Mouse (Mus musculus): ENCODE measurements around the gene Ifnar1.
"Not testable (repeated sequence)": the region's sequence is repeated elsewhere in the genome, so short reads cannot be mapped to it uniquely, and the experiment has no call there.

Gene Ifnar1

DNA sequence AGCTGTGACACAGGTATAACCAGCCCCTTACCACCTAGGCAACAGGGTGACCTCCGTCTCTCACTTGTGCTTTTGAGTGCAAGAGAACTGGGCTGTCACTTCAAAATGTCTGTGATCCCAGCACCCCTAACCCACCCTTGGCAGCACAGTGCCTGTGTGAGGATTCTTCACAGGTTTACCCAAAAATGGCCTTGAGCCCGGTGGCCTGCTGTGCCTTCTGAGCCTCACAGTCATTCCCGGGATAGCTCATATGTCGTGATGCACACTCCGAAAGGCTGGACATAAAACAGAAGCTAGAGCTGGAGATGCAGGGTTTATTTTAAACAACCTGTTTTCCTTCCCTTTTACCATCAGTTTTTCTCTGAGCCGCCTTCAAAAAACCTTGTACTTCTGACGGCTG lies 19.7 kb downstream of the Ifnar1 start:
- no peak for DNase-seq (ENCODE audit: low read depth, low spot score)

DNA sequence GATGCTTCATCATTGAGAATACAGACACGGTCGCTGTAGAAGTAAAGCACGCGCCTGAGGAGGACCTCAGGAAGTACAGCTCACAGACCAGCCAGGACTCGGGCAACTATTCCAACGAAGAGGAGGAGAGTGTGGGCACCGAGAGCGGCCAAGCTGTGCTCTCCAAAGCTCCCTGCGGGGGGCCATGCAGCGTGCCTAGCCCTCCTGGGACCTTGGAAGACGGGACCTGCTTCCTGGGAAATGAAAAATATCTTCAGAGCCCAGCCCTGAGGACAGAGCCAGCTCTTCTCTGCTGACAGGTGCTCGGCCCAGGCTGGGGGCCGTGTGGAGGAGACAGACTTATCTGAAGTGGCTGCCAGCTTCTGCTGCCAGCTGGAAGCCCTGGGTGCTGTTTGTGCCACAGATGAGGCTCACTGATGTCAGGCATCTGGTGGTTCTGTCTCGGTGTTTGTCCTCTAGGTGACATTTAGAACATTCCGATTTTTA lies 20.1 kb downstream of the Ifnar1 start:
- DNase-seq (ENCODE audit: low read depth, low spot score) = no peak

DNA sequence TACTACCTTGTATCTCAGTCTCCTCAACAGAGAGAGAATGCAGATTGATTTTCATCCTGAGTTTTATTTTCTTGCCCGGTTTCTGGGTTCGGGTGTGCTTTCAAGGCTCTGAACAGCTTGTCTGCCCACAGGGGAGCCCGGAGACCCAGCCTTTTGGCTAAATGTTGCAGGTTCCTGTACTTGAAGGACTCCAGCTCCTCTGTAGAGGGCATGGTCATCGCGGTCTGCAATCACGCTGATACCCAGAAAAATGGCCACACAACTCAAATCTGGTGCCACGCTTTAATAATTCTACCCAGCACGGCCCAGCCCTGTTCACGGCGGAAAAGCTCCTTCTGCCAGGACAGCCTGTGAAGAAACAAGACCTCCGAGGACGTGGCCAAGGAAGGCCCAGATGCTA lies 21.4 kb downstream of the Ifnar1 start:
- DNase-seq (ENCODE audit: low read depth, low spot score) = no peak

DNA sequence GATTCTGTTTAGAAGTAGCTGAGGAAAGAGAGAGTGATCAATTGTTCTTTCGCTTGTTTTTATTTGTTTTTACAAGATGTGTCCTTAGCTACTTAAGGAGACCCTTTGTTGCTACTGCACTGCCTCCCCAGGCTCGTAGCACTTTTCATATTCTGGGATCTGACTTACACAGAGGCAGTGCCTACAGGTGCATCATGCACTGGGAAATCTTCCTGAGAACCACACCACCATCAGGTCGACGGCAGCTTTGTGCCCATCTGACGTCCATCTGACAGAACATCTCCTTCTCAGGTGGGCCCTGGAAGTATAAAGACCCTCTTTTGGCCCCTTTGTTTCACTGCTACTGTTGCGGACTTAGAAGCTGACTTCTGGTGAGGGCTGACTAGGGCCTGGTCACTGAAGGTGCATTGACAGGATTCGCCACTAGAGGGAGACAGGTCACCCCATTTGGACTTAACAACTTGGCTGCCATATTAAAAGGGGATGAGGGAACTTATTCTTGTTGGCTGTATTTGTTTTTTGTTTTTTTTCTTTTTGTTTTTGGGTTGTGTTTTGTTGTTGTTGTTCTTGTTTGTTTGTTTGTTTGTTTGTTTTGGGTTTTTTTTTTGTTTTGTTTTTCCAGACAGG lies 27.2 kb downstream of the Ifnar1 start:
- DNase-seq (ENCODE audit: low read depth, low spot score) = peak; percentile 61

DNA sequence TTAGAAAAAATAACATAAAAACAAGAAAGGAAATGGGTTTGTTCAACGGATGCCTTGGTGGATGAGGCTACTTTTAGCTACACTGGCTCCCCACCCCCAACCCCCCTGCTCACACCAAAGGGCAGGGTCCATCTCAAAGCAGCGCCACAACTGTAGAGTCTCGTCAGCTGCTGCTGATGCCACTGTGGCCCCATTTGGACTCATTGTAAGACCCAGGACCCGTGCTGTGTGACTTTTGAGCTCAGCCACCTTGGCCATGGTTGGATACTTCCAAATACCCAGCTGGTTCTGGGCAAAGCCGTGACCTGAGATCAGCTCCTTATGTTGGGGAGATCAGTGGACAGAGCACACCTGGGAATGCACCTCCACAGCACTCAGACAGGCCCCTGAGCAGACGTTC lies 28.1 kb downstream of the Ifnar1 start:
- no peak for DNase-seq (ENCODE audit: low read depth, low spot score)

DNA sequence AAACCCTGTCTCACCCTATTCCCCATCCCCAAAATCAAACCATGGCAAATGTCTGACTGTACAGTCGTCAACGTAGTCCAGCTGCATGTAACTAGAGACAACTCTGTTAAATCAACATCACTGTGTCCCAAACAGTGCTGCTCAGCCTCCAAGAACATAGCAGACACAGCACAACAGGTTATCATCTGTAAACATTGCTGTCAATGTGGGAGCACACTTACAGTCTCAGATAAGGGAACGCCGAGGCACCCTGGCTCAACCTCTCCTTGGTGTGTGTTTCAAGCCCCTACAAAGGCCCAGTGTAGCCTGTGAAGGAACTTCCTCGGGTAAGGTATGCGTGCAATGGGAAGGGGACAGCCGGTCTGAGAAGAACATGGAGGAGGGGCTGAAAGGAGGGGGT lies 32.0 kb downstream of the Ifnar1 start:
- DNase-seq (ENCODE audit: low read depth, low spot score) = no peak

DNA sequence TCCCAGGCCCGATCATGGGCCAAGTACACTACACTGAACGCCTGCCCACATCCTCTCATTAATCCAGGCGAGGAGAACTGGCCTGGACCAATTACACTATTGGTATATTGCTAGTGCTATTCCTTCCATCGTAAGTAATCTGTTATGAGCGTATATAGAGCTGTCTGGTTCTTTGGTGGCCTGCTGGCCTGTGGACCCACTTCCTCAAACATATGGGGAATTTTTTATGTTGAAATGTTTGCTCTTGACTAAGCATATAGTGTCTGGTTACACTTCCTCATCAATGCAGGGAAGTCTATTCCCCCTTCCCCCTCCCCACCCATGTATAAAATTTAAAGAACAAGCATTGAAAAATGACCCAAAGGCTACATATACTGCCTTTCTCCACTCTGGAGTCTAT lies 37.0 kb downstream of the Ifnar1 start:
- DNase-seq (ENCODE audit: low read depth, low spot score) = no peak

DNA sequence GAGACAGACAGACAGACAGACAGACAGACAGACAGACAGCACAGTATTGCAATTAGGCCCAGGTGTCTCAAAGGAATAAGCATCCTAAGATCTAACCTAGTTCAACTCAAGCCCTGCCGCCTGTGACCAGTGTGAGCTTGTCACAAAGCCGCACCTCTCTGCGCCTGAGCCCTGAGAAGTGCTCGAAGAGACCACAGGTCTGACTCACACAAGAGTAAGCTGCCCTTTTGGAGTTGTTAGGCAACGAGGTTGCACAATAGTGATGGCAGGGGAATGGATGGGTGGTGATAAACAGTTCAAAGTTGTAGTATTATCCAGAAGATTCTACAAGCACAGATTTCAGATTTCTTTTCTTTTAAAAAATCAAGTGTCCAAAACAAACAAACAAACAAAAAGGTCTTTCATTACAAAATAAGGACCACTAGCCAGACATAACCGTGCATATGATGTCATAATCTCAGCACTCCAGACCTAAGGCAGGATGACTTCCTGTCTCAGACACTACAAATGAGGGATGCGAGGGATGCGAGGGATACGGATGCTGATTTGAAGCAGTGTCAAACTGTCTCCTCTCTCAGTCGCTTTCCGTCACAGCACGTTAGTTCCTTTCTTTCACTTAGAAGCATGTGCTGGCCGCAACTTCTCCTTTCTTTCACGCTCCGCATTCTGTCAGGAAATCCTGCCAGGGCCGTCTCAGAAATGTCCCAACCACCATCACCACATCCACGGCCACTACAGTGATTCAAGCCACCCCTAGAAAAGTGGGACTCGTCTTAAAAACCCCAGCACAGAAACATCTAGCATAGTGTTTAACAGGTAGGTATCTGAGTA lies 37.7 kb downstream of the Ifnar1 start:
- DNase-seq (ENCODE audit: low read depth, low spot score) = no peak

DNA sequence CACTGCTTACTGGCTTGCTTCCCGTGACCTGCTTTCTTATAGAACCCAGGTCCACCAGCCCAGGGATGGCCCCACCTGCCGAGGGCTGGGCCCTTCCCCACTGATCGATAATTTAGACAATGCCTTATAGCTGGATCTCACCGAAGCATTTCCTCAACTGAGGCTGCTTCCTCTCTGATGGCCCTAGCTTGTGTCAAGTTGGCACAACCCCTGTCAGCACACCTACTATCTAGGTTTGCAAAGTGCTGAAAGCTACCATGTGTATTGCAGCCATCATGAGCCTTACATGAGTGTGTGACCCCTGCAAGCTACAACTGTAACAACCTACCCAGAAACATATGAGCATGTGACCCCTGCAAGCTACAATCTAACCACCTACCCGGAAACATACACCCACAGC lies 39.2 kb downstream of the Ifnar1 start:
- DNase-seq (ENCODE audit: low read depth, low spot score) = no peak

DNA sequence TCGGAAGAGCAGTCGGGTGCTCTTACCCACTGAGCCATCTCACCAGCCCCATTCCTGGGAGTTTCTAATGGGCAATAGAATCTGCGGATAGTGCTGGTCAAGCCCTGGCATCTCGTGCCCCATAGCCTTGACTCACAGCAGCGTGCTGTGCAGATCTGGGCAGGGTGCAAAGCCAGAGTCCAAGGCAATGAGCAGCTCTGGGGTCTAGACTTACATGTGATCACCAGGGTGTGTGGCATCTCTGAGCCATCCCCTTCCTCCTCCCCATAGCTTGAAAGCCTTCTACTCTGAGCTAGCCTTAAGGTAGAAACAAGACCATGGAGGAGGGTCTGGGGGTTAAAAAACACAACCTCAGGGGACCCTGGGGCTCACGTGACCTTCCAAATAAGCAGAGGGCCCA lies 41.2 kb downstream of the Ifnar1 start:
- DNase-seq (ENCODE audit: low read depth, low spot score) = no peak

DNA sequence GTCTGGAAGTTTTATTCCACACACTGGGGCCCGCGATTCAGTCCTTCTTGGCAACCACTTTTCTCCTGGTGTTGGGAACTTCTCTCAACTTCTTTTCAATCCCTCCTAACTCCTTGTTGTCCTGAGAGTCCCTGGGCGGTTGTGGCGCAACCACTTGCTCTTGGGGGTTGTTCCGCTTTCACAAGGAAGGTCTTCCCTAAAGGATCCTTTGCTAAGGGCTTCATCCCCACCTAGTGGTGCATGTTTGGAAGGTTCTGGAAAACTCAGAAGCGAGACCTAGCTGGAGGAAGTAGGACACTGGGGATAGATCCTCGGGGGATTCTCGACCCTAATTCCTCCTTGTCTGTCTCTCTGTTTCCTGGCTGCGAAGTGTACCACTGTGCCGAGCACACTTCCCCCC lies 42.0 kb downstream of the Ifnar1 start:
- no peak for DNase-seq (ENCODE audit: low read depth, low spot score)

DNA sequence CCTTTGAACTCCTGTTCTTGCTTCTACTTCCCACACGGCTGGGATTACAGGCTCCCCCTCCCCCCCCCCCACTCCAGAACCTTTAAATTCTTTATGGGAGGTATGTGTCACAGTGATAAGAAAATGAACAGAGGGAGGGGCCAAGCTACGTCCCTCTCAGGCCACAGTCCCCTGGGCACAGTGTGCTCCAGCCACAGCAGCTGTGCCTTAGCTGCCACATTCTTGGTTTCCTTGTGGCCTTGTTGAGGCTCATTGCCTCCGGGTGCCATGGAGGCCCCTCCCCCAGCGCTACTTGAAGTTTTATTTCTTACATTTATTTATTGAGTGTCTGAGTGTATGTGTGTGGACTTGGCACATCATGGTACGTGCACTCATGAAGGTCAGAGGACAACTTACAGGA lies 42.5 kb downstream of the Ifnar1 start:
- no peak for DNase-seq (ENCODE audit: low read depth, low spot score)

DNA sequence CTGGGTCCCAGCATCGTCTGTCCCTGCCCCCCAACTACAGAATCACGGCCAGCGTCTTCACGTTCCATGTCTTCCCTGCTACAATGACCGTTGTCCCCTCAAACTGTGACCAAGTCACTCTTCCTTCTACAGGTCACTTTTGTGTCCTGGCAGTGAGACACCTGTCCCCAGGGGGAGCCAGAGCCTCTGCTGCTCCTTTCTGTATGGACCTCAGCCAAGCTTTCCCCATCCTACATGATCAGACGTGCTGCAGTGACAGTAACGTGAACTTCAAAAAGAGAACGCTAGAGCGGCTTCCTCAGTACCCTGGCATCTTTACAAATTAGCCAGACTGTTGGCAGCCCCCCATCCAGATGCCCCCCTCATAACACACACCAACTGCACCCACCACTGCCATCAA lies 43.5 kb downstream of the Ifnar1 start:
- DNase-seq (ENCODE audit: low read depth, low spot score) = no peak

DNA sequence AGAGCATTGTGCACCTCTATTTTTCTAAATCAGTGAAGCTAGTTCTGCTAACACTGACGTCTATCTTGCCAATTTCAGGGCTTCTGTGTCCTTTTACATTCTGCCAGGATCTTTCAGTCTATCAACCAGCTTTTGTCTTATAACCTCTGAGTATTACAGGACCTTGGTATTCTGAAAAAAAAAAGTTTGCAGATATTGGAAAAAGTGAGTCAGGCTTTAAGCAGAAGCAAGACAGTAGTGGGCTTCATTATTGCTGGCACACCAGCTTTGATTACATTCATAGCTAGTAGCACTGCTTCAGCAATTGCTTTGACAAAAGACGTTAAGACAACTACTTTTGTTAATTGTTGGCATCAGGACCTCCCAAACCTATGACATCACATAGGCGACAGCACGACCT lies 45.8 kb downstream of the Ifnar1 start:
- not testable (repeated sequence) for DNase-seq (ENCODE audit: low read depth, low spot score)

DNA sequence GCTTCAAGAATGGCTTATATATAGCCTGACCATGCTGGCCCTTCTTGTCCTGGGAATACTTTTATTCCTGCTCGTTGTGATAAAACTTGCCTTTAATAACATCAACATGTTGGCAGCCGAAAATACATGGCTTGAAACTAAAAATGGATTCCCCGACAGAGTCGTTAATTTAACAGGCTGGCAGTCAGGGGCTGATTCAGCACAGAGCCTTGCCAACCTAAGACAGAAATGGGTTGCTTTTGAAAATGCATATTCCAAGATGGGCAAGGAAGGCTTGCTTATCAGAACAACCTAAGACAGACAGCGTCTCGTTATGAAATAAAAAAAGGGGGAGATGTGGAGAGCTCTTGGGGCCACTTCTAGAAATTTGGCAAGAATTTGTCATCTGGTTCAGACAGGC lies 46.8 kb downstream of the Ifnar1 start:
- DNase-seq (ENCODE audit: low read depth, low spot score) = no peak

DNA sequence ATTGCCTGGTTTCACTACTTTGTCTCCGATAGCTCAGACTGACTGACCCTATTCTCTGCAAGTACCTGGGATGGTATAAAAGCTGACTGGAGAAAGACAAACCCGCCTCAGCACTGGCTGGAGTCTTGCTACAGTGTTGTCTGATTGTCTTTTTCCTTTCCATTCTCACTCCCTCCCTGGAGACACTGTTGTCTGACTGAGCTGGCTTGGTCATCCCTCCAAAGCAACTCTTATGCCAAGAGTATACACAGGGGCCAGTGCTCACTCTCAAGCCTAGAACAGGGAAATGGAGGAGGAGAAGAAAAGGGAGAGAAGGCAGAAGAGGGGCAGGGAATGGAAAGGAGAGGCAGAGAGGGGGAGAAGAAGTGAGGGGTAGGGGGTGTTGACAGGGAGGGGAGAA lies 47.4 kb downstream of the Ifnar1 start:
- no peak for DNase-seq (ENCODE audit: low read depth, low spot score)

DNA sequence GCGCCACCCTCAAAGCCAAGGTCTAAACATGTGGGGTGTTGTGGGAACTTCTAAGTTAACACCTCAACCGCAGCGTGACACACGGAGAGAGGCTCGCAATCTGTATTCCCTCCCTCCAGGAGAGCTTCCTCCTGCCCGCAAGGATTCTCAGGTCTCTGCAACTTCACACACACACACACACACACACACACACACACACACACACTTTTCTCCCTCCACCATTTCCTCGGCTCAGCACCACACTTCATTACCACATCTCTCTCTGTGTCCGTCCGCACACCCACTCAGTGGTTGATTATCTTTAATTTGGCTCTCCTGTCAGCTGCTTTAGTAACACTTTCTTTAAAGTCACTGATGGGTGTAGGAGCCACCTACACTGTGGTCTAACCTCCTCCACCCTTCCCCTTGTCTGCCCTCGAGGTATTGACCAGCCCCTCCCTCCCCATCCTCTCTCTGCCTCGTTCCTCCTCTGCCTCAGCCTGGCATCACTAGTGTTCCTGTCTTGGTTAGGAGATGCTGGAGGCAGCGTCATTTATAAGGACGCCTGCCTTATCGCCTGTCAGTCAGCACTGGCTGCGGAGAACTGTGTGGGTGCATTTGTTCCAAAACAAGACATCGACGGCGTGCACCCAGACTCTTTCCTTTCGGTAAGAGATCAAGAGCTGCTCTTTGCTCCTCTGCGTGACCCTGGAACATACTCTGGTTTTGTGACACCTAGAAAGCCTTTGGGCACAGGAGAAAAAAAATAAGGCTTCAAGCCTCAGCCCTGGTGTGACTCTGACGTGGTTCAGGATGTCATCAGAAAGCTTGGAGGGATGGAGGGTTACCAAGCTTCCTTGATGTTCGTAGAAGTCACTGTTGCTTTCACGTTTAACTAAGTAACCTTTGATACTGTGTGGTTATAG lies 48.3 kb downstream of the Ifnar1 start:
- no peak for DNase-seq (ENCODE audit: low read depth, low spot score)

DNA sequence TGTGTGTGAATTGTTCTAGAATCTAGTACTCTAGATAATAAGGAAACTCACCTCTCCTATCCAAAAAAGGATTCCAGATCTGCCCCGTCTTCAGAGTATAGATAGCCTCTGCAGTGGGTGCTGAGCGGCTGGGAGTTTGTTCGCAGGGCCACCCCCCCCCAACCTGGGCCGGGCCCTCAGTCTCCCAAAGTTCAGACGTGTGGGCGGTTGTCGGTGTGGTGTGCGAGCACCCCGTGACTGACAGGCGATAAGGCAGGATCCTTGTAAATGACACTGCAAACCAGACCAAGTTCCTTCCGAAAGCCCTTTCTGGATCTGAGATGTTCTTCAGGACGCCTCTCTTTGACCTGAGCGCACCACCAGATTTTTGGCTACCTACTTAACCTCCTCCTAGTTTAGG lies 49.4 kb downstream of the Ifnar1 start:
- DNase-seq (ENCODE audit: low read depth, low spot score) = peak; percentile 68

DNA sequence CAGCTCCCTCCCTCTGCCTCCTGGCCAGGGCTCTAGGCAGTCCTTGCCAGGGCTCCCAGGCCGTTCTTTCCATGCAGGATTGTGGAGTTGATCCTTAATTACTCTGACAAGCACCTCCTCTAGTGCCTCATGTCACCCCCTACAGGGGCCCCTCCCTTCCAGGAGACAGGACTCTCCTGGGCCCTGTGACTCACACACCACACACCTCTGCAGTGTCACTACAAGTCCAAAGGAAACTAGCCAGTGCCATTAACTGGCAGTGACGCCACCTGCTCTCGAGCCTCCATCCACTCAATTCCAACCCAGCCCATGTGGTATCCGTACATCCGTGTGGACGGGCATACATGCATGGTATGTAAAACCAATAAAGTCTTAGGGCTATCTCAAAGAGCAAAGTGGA lies 49.9 kb downstream of the Ifnar1 start:
- no peak for DNase-seq (ENCODE audit: low read depth, low spot score)

DNA sequence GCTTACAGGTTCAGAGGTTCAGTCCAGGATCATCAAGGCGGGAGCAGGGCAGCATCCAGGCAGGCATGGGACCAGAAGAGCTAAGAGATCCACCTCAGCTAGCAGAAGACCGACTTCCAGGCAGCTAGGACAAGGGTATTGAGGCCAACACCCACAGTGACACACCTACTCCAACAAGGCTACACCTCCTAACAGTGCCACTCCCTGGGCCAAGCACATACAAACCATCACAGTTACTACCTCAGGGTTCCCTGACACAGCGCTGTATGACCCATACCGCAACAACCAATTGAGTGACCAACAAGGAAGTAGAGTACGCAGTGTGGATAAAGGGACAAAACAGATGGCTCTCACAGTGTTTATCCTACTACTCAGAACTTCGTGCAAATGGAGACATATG lies 51.3 kb downstream of the Ifnar1 start:
- no peak for DNase-seq (ENCODE audit: low read depth, low spot score)

DNA sequence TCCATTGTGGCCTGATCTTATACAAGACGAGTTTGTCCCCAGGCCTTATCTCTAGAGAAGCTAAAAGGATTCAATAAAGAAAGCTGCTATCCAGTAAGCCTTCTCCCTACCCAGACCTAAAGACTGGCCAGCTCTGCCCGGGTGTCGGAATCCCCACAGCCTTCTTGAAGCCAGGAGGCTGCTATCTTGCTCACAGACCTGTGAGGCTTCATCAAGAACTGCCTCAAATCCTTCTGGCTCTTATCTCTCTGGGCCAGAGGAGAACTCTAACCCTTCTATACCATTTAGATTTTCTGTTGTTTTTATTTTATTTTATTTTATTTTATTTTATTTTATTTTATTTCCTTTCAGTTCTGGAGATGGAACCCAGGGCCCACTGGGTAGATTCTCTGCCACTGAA lies 52.0 kb downstream of the Ifnar1 start:
- no peak for DNase-seq (ENCODE audit: low read depth, low spot score)

DNA sequence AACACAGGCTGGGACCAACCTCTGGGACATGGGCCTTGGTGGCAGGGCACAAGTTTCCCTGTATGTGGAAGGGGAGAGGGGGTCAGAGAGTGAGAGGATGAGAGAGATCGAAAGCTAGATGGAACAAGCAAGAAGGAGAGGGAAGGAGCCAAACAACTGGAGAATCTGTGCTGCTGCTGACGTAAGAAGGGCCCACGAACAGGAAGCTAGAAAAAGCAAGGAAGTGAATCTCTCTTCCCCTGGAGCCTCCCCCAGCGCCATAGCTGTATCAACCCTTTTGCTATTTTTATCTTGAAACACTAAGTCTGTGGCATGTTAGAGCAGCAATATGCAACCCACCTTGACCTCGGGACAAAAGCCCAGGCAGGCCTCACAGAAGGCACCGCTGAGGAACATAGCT lies 53.0 kb downstream of the Ifnar1 start:
- no peak for DNase-seq (ENCODE audit: low read depth, low spot score)

All from retina, adult 2 months (tissue).